In the genomic region with DNA sequence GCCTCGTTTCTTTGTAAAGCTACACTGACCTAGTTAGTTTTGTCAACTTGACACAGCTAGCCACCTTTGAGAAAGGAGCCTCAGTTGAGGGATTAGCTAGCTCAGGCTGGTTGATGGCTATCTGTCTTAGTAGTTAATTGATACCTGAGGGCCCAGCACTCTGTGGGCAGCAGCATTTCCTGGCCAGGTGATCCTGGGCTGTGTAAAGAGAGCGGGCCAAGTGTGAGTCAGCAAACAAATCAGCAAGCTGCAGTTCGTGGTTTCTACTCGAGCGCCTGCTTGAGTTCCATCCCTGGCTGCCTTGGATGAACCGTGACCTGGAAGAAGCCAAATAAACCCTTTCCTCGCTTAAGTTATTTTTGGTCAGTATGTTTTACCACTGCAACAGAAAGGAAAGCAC, we compare ENCODE assay signal across 13 mouse cellular contexts.
A peak's percentile ranks its signal among the peaks of the same experiment; 100 is the strongest.
DNase-seq lines count a peak whose midpoint lies in the region; ATAC-seq and TF ChIP-seq lines count a peak whose summit lies in the region.
"Had no signal": no experiment of that assay in that cellular context is flagged by ENCODE, and none has a peak within 500 bp of the region (broad histone marks: within the 10 kb centered on the region; RNA-seq: fewer than 3 reads in every experiment).

No protein-coding gene starts in this region.

- ATAC-seq in intestine, embryonic 15.5 days = peak; percentile 49; the same call in 1 of the 2 replicates
- no peak for ATAC-seq in intestine, postnatal 0 days
- ATAC-seq in hindbrain, embryonic 11.5 days (ENCODE audit: low FRiP score) = no peak

- H3K4me2 ChIP-seq in intestine, embryonic 15.5 days (replicated peaks) = no peak overlapping the region
- H3K4me2 ChIP-seq in intestine, postnatal 0 days (replicated peaks; ENCODE audit: low read depth) = no peak overlapping the region
- no peak overlapping the region for H3K4me2 ChIP-seq in hindbrain, embryonic 11.5 days (replicated peaks; ENCODE audit: low read depth, low read length)
- H3K4me2 ChIP-seq: embryonic facial prominence, embryonic 15.5 days; liver, embryonic 13.5 days had no signal

- WGBS in intestine, embryonic 15.5 days = 55% methylated on average over 7 of the region's 7 CpGs
- 46% methylated on average over 7 of the region's 7 CpGs for WGBS in intestine, postnatal 0 days
- 71% methylated on average over 7 of the region's 7 CpGs for WGBS in hindbrain, embryonic 11.5 days

- no peaks in the 10 kb centered on the region for H3K9me3 ChIP-seq in intestine, embryonic 15.5 days
- H3K9me3 ChIP-seq in intestine, postnatal 0 days (ENCODE audit: control insufficient read depth) = no peaks in the 10 kb centered on the region
- H3K9me3 ChIP-seq in hindbrain, embryonic 11.5 days (ENCODE audit: control insufficient read depth, low read length) = no peaks in the 10 kb centered on the region
- H3K9me3 ChIP-seq: embryonic facial prominence, embryonic 15.5 days; liver, embryonic 13.5 days had no signal

- no peak overlapping the region for H3K4me3 ChIP-seq in intestine, embryonic 15.5 days (replicated peaks)
- H3K4me3 ChIP-seq in intestine, postnatal 0 days (ENCODE audit: low read depth, low read length) = no peak overlapping the region
- no peak overlapping the region for H3K4me3 ChIP-seq in hindbrain, embryonic 11.5 days (ENCODE audit: low read depth, low read length)
- H3K4me3 ChIP-seq: embryonic facial prominence, embryonic 15.5 days; layer of hippocampus, adult 2 months; liver, embryonic 13.5 days had no signal

- H3K4me1 ChIP-seq in intestine, embryonic 15.5 days (replicated peaks) = no peaks in the 10 kb centered on the region
- no peaks in the 10 kb centered on the region for H3K4me1 ChIP-seq in intestine, postnatal 0 days (replicated peaks; ENCODE audit: control insufficient read depth, insufficient read depth, low read length)
- no peaks in the 10 kb centered on the region for H3K4me1 ChIP-seq in hindbrain, embryonic 11.5 days (replicated peaks; ENCODE audit: control insufficient read depth, insufficient read depth, low read length)
- H3K4me1 ChIP-seq: embryonic facial prominence, embryonic 15.5 days had no signal

- no peaks in the 10 kb centered on the region for H3K27me3 ChIP-seq in intestine, embryonic 15.5 days (replicated peaks)
- no peaks in the 10 kb centered on the region; the same call in 1 of the 2 replicates for H3K27me3 ChIP-seq in intestine, postnatal 0 days (replicated peaks; ENCODE audit: control insufficient read depth, insufficient read depth, low read length)
- no peaks in the 10 kb centered on the region for H3K27me3 ChIP-seq in hindbrain, embryonic 11.5 days (ENCODE audit: control insufficient read depth, insufficient read depth, low read length)
- H3K27me3 ChIP-seq: embryonic facial prominence, embryonic 15.5 days; liver, embryonic 13.5 days had no signal

- H3K27ac ChIP-seq in intestine, embryonic 15.5 days = no peak overlapping the region
- H3K27ac ChIP-seq in intestine, postnatal 0 days (ENCODE audit: low read depth, low read length) = no peak overlapping the region
- no peak overlapping the region for H3K27ac ChIP-seq in hindbrain, embryonic 11.5 days (ENCODE audit: low read depth, low read length)
- H3K27ac ChIP-seq: embryonic facial prominence, embryonic 15.5 days; layer of hippocampus, adult 2 months; liver, embryonic 13.5 days had no signal

- H3K9ac ChIP-seq in intestine, embryonic 15.5 days = no peak overlapping the region
- H3K9ac ChIP-seq in intestine, postnatal 0 days (ENCODE audit: low read depth, low read length) = no peak overlapping the region
- no peak overlapping the region for H3K9ac ChIP-seq in hindbrain, embryonic 11.5 days (ENCODE audit: low read depth, low read length)
- H3K9ac ChIP-seq: embryonic facial prominence, embryonic 15.5 days; liver, embryonic 13.5 days had no signal

- TF ChIP-seq CTCF in intestine, postnatal 0 days (IDR thresholded peaks at IDR 0.05; ENCODE audit: low read depth) = no peak

- DNase-seq in A20 (ENCODE audit: low read depth, low spot score) (peak; percentile 80), MN1 (ENCODE audit: low spot score) (no peak)
- peak; percentile 16 for DNase-seq in cerebellum, adult 8-10 months
- DNase-seq in kidney, postnatal 25 days = peak; percentile 47 to 75
- no peak for DNase-seq in left cerebral cortex, adult 18-20 months (ENCODE audit: low spot score in 2 of 2)
- DNase-seq in hindbrain, embryonic 11.5 days (ENCODE audit: low spot score) = no peak
- DNase-seq: heart, postnatal 10 days; liver, embryonic 13.5 days; midbrain, embryonic 14.5 days had no signal

- H3K36me3 ChIP-seq in intestine, embryonic 15.5 days = no peaks in the 10 kb centered on the region
- no peaks in the 10 kb centered on the region for H3K36me3 ChIP-seq in intestine, postnatal 0 days (ENCODE audit: control insufficient read depth, insufficient read depth)
- H3K36me3 ChIP-seq in hindbrain, embryonic 11.5 days (ENCODE audit: control insufficient read depth, insufficient read depth, low read length) = no peaks in the 10 kb centered on the region
- H3K36me3 ChIP-seq: embryonic facial prominence, embryonic 15.5 days; liver, embryonic 13.5 days had no signal

Comparison
In these comparisons a context has a peak if more than half of its experiments do, and no peak if none do; other contexts are left out.
1. DNase-seq: peak in A20 (single experiment), cerebellum, adult 8-10 months (single experiment) and kidney, postnatal 25 days (2 of 2); none in left cerebral cortex, adult 18-20 months (0 of 2), MN1 (single experiment) and hindbrain, embryonic 11.5 days (single experiment).